In genomic region chr12:116585001-116585400, GRCm38 (mm10) we compare ENCODE assay signal across 9 mouse cellular contexts.
DNase-seq lines count a peak whose midpoint lies in the region; ATAC-seq and TF ChIP-seq lines count a peak whose summit lies in the region.
"Had no signal": no experiment of that assay in that cellular context is flagged by ENCODE, and none has a peak within 500 bp of the region (broad histone marks: within the 10 kb centered on the region; RNA-seq: fewer than 3 reads in every experiment).

No protein-coding gene starts in this region.

- no peaks in the 10 kb centered on the region for H3K9me3 ChIP-seq in midbrain, embryonic 11.5 days (ENCODE audit: control insufficient read depth, low read length)
- H3K9me3 ChIP-seq in midbrain, embryonic 16.5 days (replicated peaks; ENCODE audit: control insufficient read depth, low read length, poor library complexity, severe bottlenecking) = no peaks in the 10 kb centered on the region
- no peaks in the 10 kb centered on the region for H3K9me3 ChIP-seq in lung, embryonic 14.5 days (ENCODE audit: low read depth, low read length)
- no peaks in the 10 kb centered on the region for H3K9me3 ChIP-seq in stomach, embryonic 16.5 days (replicated peaks; ENCODE audit: control insufficient read depth, low read length)

- no peak overlapping the region for H3K27ac ChIP-seq in midbrain, embryonic 11.5 days (ENCODE audit: low read depth, low read length)
- H3K27ac ChIP-seq in midbrain, embryonic 16.5 days (ENCODE audit: low read length) = no peak overlapping the region
- H3K27ac ChIP-seq in lung, embryonic 14.5 days (ENCODE audit: low read depth) = 0 out of 2 replicates have a peak overlapping the region, but pooled peaks have one; percentile 25
- H3K27ac ChIP-seq in stomach, embryonic 16.5 days (ENCODE audit: low read length) = peak overlapping the region; percentile 67; the same call in 1 of the 2 replicates
- H3K27ac ChIP-seq: layer of hippocampus, adult 2 months had no signal

- peak; percentile 13; the same call in 1 of the 2 replicates for ATAC-seq in midbrain, embryonic 11.5 days (ENCODE audit: low FRiP score)
- no peak for ATAC-seq in midbrain, embryonic 16.5 days
- peak; percentile 53 for ATAC-seq in lung, embryonic 14.5 days (ENCODE audit: insufficient read depth)
- ATAC-seq in stomach, embryonic 16.5 days (ENCODE audit: insufficient read depth, low FRiP score) = peak; percentile 71; the same call in 1 of the 2 replicates
- no peak for ATAC-seq in megakaryocyte-erythroid progenitor cell, adult 5-6 weeks (replicated peaks; ENCODE audit: low FRiP score, low TSS enrichment, poor library complexity, severe bottlenecking)

- peaks cover 8% of the 10 kb centered on the region for H3K4me1 ChIP-seq in midbrain, embryonic 11.5 days (ENCODE audit: control insufficient read depth, insufficient read depth, low read length)
- peaks cover 26% of the 10 kb centered on the region for H3K4me1 ChIP-seq in midbrain, embryonic 16.5 days (ENCODE audit: control insufficient read depth, insufficient read depth, low read length)
- H3K4me1 ChIP-seq in lung, embryonic 14.5 days (ENCODE audit: insufficient read depth) = no peaks in the 10 kb centered on the region
- peaks cover 20% of the 10 kb centered on the region for H3K4me1 ChIP-seq in stomach, embryonic 16.5 days (ENCODE audit: control insufficient read depth, insufficient read depth, low read length)

- H3K27me3 ChIP-seq in midbrain, embryonic 11.5 days (ENCODE audit: control insufficient read depth, insufficient read depth, low read length) = no peaks in the 10 kb centered on the region
- no peaks in the 10 kb centered on the region for H3K27me3 ChIP-seq in midbrain, embryonic 16.5 days (ENCODE audit: control insufficient read depth, insufficient read depth, low read depth, low read length)
- no peaks in the 10 kb centered on the region for H3K27me3 ChIP-seq in lung, embryonic 14.5 days (ENCODE audit: insufficient read depth, low read length)
- H3K27me3 ChIP-seq in stomach, embryonic 16.5 days (ENCODE audit: control insufficient read depth, insufficient read depth, low read length) = no peaks in the 10 kb centered on the region

- H3K4me3 ChIP-seq in midbrain, embryonic 11.5 days (ENCODE audit: low read depth, low read length) = no peak overlapping the region
- H3K4me3 ChIP-seq in midbrain, embryonic 16.5 days (ENCODE audit: low read depth, low read length) = no peak overlapping the region
- no peak overlapping the region for H3K4me3 ChIP-seq in lung, embryonic 14.5 days (ENCODE audit: low read depth, low read length)
- no peak overlapping the region for H3K4me3 ChIP-seq in stomach, embryonic 16.5 days (replicated peaks; ENCODE audit: low read length)
- H3K4me3 ChIP-seq: layer of hippocampus, adult 2 months had no signal

- no peak overlapping the region for H3K9ac ChIP-seq in midbrain, embryonic 11.5 days (ENCODE audit: low read length)
- H3K9ac ChIP-seq in midbrain, embryonic 16.5 days (ENCODE audit: low read depth, low read length) = no peak overlapping the region
- no peak overlapping the region for H3K9ac ChIP-seq in lung, embryonic 14.5 days
- no peak overlapping the region for H3K9ac ChIP-seq in stomach, embryonic 16.5 days (ENCODE audit: low read length)

- DNase-seq in adrenal gland, adult (ENCODE audit: inconsistent age in 2 of 2, low spot score in 1 of 2) = peak; percentile 35 to 75
- DNase-seq in adrenal gland, postnatal 4 days (ENCODE audit: low spot score in 2 of 2) = no peak
- DNase-seq in midbrain, embryonic 11.5 days (ENCODE audit: low spot score, missing footprints) = no peak
- DNase-seq in lung, embryonic 14.5 days = peak; percentile 61
- no peak for DNase-seq in thymus, postnatal 36 days

- no peaks in the 10 kb centered on the region for H3K36me3 ChIP-seq in midbrain, embryonic 11.5 days (ENCODE audit: control insufficient read depth, insufficient read depth, low read length)
- H3K36me3 ChIP-seq in midbrain, embryonic 16.5 days (ENCODE audit: control insufficient read depth, insufficient read depth, low read length) = no peaks in the 10 kb centered on the region
- no peaks in the 10 kb centered on the region for H3K36me3 ChIP-seq in lung, embryonic 14.5 days (ENCODE audit: insufficient read depth)
- H3K36me3 ChIP-seq in stomach, embryonic 16.5 days (ENCODE audit: control insufficient read depth, insufficient read depth, low read length) = no peaks in the 10 kb centered on the region

- 20% methylated on average over 5 of the region's 5 CpGs for WGBS in midbrain, embryonic 11.5 days
- 13% methylated on average over 5 of the region's 5 CpGs for WGBS in midbrain, embryonic 16.5 days
- WGBS in lung, embryonic 14.5 days = 26% methylated on average over 5 of the region's 5 CpGs
- 14% methylated on average over 5 of the region's 5 CpGs for WGBS in stomach, embryonic 16.5 days

- TF ChIP-seq CTCF in lung, embryonic 14.5 days (IDR thresholded peaks at IDR 0.05; ENCODE audit: low read depth) = no peak

- no peak overlapping the region for H3K4me2 ChIP-seq in midbrain, embryonic 11.5 days
- no peak overlapping the region for H3K4me2 ChIP-seq in midbrain, embryonic 16.5 days (ENCODE audit: low read length)
- no peak overlapping the region for H3K4me2 ChIP-seq in lung, embryonic 14.5 days
- no peak overlapping the region for H3K4me2 ChIP-seq in stomach, embryonic 16.5 days (ENCODE audit: low read depth, low read length)

Comparison
In these comparisons a context has a peak if more than half of its experiments do, and no peak if none do; other contexts are left out.
1. DNase-seq: peak in adrenal gland, adult (2 of 2) and lung, embryonic 14.5 days (single experiment); none in adrenal gland, postnatal 4 days (0 of 2), midbrain, embryonic 11.5 days (single experiment) and thymus, postnatal 36 days (0 of 2).
2. ATAC-seq: peak in midbrain, embryonic 11.5 days (single experiment), lung, embryonic 14.5 days (single experiment) and stomach, embryonic 16.5 days (single experiment); none in midbrain, embryonic 16.5 days (single experiment) and megakaryocyte-erythroid progenitor cell, adult 5-6 weeks (single experiment).
3. H3K27ac ChIP-seq: peak in lung, embryonic 14.5 days (single experiment) and stomach, embryonic 16.5 days (single experiment); none in midbrain, embryonic 11.5 days (single experiment) and midbrain, embryonic 16.5 days (single experiment).